Mouse (Mus musculus) erythroblast, embryonic 14.5 days (primary cell): ENCODE results near the gene Lefty1.

Experiments
- GATA1 ChIP-seq: IDR thresholded peaks from 2 replicates; pipeline ENCODE4 v1.6.1; 2012; ENCODE audit warnings: low read length, inconsistent platforms, mixed read lengths
- TAL1 ChIP-seq: IDR thresholded peaks from 3 replicates; pipeline ENCODE4 v1.6.1; 2012; ENCODE audit warnings: low read length, inconsistent platforms, mixed read lengths

DNA sequence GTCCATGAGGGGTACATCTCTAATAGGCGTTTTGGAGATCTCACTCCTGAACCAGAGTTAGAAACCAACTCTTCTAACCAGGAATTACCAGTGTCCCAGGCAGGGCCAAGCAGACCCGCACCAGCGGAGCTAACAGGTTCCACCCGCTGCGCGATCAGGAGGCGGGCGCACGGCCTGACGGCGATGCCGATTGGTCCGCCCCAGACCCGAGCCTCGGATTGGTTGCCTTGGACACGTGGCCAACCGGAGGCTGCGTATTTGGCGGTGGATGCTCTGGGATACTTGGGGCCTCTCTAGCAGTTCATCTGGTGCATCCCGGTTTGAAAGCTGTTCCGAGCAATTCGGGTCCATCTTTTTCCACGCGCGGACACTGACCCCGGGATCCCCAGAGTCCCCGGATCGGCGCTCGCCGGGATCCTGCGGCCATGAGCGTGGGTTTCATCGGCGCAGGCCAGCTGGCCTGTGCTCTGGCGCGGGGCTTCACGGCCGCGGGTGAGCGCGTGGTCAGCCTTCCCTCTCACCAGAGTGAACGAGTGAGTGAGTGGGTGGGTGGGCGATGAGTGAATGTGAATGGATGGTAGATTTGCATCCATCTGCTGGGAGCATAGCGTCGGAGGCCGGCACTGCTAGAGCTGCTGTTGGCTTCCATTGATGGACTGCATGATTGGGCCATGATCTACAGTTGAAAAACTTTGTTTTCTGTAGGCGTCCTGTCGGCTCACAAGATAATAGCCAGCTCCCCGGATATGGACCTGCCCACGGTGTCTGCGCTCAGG is 30.6 kb upstream of the Lefty1 start, which contains the start of gene Pycr2:
- TF ChIP-seq GATA1 (no peak), TAL1 (no peak)
